Mouse (Mus musculus) neural tube, embryonic 11.5 days (tissue): ENCODE results near the gene Dcaf5. TPM values are rescaled to one million over a fixed set of nuclear protein-coding genes. Genes with fewer than 3 reads are reported as not detected.

ENCODE experiments used
- ATAC-seq: fragments of 200-750 bp; cut with Nextera tagmentation; 2 replicates; pipeline ENCODE4 v1.8.0; 2017; ENCODE audit warnings: moderate number of reproducible peaks, mild to moderate bottlenecking, moderate TSS enrichment, moderate library complexity; ENCODE audit not compliant: insufficient read depth, low FRiP score, low TSS enrichment
- DNase-seq: peaks from one replicate; pipeline ENCODE4 v3.0.0-alpha.2; 2015; ENCODE audit warnings: low spot score
- H3K27ac ChIP-seq: fragments of 300-500 bp; sonication (generic); 2 replicates; pipeline ENCODE4 v1.5.1; 2014; ENCODE audit warnings: low read depth, mild to moderate bottlenecking, low read length
- H3K27me3 ChIP-seq: fragments of 300-500 bp; sonication (generic); 2 replicates; pipeline ENCODE4 v1.6.1; 2014; ENCODE audit warnings: mild to moderate bottlenecking, low read length, mixed read lengths; ENCODE audit not compliant: control insufficient read depth, insufficient read depth
- H3K36me3 ChIP-seq: fragments of 300-500 bp; sonication (generic); 2 replicates; pipeline ENCODE4 v1.6.1; 2014; ENCODE audit warnings: mild to moderate bottlenecking, low read length, moderate library complexity, mixed read lengths; ENCODE audit not compliant: control insufficient read depth, insufficient read depth
- H3K4me1 ChIP-seq: fragments of 300-500 bp; sonication (generic); 2 replicates; pipeline ENCODE4 v1.6.1; 2014; ENCODE audit warnings: low read length, mixed read lengths; ENCODE audit not compliant: control insufficient read depth, insufficient read depth
- H3K4me2 ChIP-seq: fragments of 300-500 bp; sonication (generic); 2 replicates; pipeline ENCODE4 v1.6.1; 2014; ENCODE audit warnings: low read depth, mild to moderate bottlenecking, moderate library complexity
- H3K4me3 ChIP-seq: fragments of 300-500 bp; sonication (generic); 2 replicates; pipeline ENCODE4 v1.5.1; 2014; ENCODE audit warnings: low read depth, low read length
- H3K9ac ChIP-seq: fragments of 300-500 bp; sonication (generic); 2 replicates; pipeline ENCODE4 v1.6.1; 2014; ENCODE audit warnings: mild to moderate bottlenecking, low read length
- H3K9me3 ChIP-seq: fragments of 300-500 bp; sonication (generic); 2 replicates; pipeline ENCODE4 v1.6.1; 2016; ENCODE audit warnings: low read length; ENCODE audit not compliant: control insufficient read depth
- WGBS: fragments of 180-500 bp; shearing (Covaris S2); extraction: QIAGEN DNeasy Blood & Tissue Kit; methylation state at CpG from one replicate; pipeline ENCODE4 v1.1.7; 2014; 5-methylcytosine and 5-hydroxymethylcytosine counted together
- polyA plus RNA-seq: library from polyadenylated mRNA; unstranded; fragments of >200 nt; fragmentation: Nextera tagmentation; extraction: Ambion mirVana; gene quantifications from 2 replicates; pipeline ENCODE4 v1.2.1, GENCODE M21; 2014

Gene Dcaf5
- polyA plus RNA-seq, 1 experiment from 2014 or later = 14.2 TPM

DNA sequence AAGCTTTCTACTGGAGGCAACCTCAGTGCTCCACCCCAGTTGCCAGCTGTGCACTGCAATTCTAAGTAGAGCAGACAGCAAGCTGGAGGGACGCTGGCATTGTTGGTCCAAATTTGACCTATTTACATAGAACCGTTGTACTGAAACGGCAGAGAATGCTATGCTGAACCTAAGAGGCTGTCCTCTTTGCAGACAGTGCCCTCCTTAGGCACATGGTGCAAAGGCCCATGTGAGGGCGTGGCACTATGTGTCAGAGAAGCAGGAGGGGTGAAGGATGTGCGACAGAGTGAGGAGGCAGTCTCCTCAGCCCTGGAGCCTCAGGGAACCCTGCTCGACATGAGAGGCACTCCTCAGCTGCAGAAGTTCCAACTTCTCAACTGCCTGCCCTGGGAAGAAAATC is 40.0 kb downstream of the Dcaf5 start:
- DNase-seq (no peak), ATAC-seq (no peak)
- peaks cover 11% of the 10 kb centered on the region for H3K36me3 ChIP-seq
- WGBS = 65% methylated on average over 6 of the region's 6 CpGs
- H3K27ac ChIP-seq = no peak overlapping the region
- H3K9me3 ChIP-seq = no peaks in the 10 kb centered on the region
- H3K4me1 ChIP-seq = no peaks in the 10 kb centered on the region
- no peaks in the 10 kb centered on the region for H3K27me3 ChIP-seq
- H3K4me2 ChIP-seq = no peak overlapping the region
- no peak overlapping the region for H3K4me3 ChIP-seq
- H3K9ac ChIP-seq = no peak overlapping the region

- Histone ChIP-seq H3K4me2 (no peak overlapping the region), H3K36me3 (peaks cover 11% of the 10 kb centered on the region), H3K27me3 (no peaks in the 10 kb centered on the region), H3K27ac (no peak overlapping the region), H3K9ac (no peak overlapping the region), H3K4me1 (no peaks in the 10 kb centered on the region), H3K4me3 (no peak overlapping the region), H3K9me3 (no peaks in the 10 kb centered on the region)
- 95% methylated on average over 4 of the region's 4 CpGs for WGBS
- ATAC-seq (no peak), DNase-seq (no peak)
Measured at GRCm38 (mm10) chr12:80395270-80395669, 41.1 kb downstream of the Dcaf5 start.

- H3K27ac ChIP-seq = no peak overlapping the region
- H3K27me3 ChIP-seq = no peaks in the 10 kb centered on the region
- H3K36me3 ChIP-seq = peaks cover 11% of the 10 kb centered on the region
- no peak overlapping the region for H3K4me3 ChIP-seq
- H3K4me2 ChIP-seq = no peak overlapping the region
- H3K9me3 ChIP-seq = no peaks in the 10 kb centered on the region
- H3K4me1 ChIP-seq = no peaks in the 10 kb centered on the region
- 94% methylated on average over 2 of the region's 2 CpGs for WGBS
- no peak for DNase-seq
- ATAC-seq = no peak
- no peak overlapping the region for H3K9ac ChIP-seq
Measured at GRCm38 (mm10) chr12:80394045-80394444, 42.4 kb downstream of the Dcaf5 start.

DNA sequence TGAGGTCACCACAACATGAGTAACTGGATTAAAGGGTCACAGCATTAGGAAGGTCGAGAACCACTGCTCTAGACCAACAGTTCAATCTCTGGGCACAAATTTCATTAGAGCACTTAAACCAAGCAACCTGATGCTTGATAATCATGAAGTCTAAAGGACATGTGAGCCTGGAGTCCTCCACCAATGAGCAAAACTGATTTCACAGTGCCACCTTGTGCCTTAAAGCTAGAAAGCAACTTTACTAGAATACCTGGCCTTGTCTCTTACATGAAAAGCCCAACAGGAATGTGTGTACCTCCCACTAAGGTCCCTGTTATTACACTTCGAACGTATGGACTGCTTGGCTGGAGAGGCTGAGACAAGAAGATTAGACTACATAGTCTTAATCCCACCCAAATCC is 47.0 kb downstream of the Dcaf5 start:
- Histone ChIP-seq H3K27me3 (no peaks in the 10 kb centered on the region), H3K27ac (no peak overlapping the region), H3K4me3 (no peak overlapping the region), H3K4me1 (no peaks in the 10 kb centered on the region), H3K36me3 (no peaks in the 10 kb centered on the region), H3K9me3 (no peaks in the 10 kb centered on the region), H3K4me2 (no peak overlapping the region), H3K9ac (no peak overlapping the region)
- ATAC-seq (no peak), DNase-seq (no peak)
- 76% methylated on average over 3 of the region's 3 CpGs for WGBS

DNA sequence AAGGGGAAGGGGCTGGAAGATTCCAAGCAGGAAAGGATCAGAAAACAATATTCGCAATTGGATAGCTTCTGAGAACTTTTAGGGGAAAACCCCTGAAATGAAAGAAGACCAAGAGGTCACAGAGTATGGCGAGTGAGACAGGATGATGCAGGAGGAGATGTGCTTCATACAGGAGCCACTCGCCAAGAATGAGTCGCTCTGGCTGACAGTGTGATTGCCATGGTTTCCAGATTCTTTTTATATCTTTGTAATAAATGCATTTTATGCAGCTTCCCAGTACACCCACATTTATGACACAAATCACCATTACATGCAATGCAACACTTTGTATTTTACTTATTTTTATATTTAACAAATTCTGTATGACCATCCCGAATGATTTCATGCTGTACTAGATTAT is 49.1 kb downstream of the Dcaf5 start:
- 92% methylated on average over 5 of the region's 5 CpGs for WGBS
- ATAC-seq (no peak), DNase-seq (no peak)
- H3K4me2 ChIP-seq = no peak overlapping the region
- no peaks in the 10 kb centered on the region for H3K36me3 ChIP-seq
- no peaks in the 10 kb centered on the region for H3K4me1 ChIP-seq
- no peak overlapping the region for H3K9ac ChIP-seq
- no peak overlapping the region for H3K4me3 ChIP-seq
- H3K27me3 ChIP-seq = no peaks in the 10 kb centered on the region
- H3K9me3 ChIP-seq = no peaks in the 10 kb centered on the region
- no peak overlapping the region for H3K27ac ChIP-seq

DNA sequence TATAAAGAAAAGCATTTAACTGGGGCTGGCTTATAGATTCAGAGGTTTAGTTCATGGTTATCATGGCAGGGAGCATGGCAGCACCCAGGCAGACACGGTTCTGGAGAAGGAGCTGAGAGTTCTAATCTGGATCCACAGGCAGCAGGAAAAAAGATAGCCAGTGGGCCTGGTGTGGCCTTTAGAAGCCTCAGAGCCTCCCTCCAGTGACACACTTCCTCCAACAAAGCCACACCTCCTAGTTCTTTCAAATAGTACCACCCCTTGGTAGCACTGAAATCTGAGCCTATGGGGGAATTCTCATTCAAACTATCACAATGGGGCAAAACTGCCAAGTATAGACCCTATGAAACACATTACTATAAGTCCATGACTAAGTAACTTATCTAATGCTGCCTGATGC is 51.0 kb downstream of the Dcaf5 start:
- no peak overlapping the region for H3K27ac ChIP-seq
- no peak overlapping the region for H3K4me2 ChIP-seq
- ATAC-seq (no peak), DNase-seq (no peak)
- no peaks in the 10 kb centered on the region for H3K36me3 ChIP-seq
- no peaks in the 10 kb centered on the region for H3K9me3 ChIP-seq
- H3K4me1 ChIP-seq = no peaks in the 10 kb centered on the region
- no peak overlapping the region for H3K9ac ChIP-seq
- H3K27me3 ChIP-seq = no peaks in the 10 kb centered on the region
- H3K4me3 ChIP-seq = no peak overlapping the region
- WGBS = 80% methylated on average over 1 of the region's 1 CpGs

- Histone ChIP-seq H3K36me3 (no peaks in the 10 kb centered on the region), H3K27me3 (no peaks in the 10 kb centered on the region), H3K9ac (no peak overlapping the region), H3K4me3 (no peak overlapping the region), H3K27ac (no peak overlapping the region), H3K4me1 (no peaks in the 10 kb centered on the region), H3K9me3 (no peaks in the 10 kb centered on the region), H3K4me2 (no peak overlapping the region)
- no peak for ATAC-seq
- 91% methylated on average over 8 of the region's 8 CpGs for WGBS
- no peak for DNase-seq
Measured at GRCm38 (mm10) chr12:80383478-80383877, 52.9 kb downstream of the Dcaf5 start.

DNA sequence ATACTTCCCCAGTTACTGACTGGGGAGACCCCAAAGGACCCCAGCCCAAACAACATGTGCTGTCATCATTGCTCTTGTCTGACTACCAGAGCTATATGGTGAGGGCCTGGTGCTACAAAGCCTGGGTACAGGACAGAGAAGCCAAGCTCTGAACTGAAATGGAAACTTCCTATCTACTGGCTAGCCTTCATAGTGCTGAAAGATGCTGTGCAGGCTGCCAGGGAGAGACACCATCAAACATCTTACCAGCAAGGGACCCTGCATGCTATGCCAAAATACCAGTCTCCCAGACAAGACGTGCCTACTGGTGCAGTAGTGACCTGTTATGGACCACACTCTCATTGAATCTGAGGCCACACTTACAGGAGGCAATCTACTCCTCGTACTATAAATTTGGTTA is 53.6 kb downstream of the Dcaf5 start:
- DNase-seq (no peak), ATAC-seq (no peak)
- WGBS = 85% methylated on average over 2 of the region's 2 CpGs
- H3K4me1 ChIP-seq = no peaks in the 10 kb centered on the region
- no peak overlapping the region for H3K4me3 ChIP-seq
- no peaks in the 10 kb centered on the region for H3K9me3 ChIP-seq
- H3K27me3 ChIP-seq = no peaks in the 10 kb centered on the region
- no peaks in the 10 kb centered on the region for H3K36me3 ChIP-seq
- no peak overlapping the region for H3K9ac ChIP-seq
- H3K4me2 ChIP-seq = no peak overlapping the region
- no peak overlapping the region for H3K27ac ChIP-seq

- 89% methylated on average over 10 of the region's 10 CpGs for WGBS
Measured at GRCm38 (mm10) chr12:80379831-80380457, 56.5 kb downstream of the Dcaf5 start.

More at GRCm38 (mm10) chr12:80379831-80380457, 56.5 kb downstream of the Dcaf5 start:
- H3K36me3 ChIP-seq = peaks cover 5% of the 10 kb centered on the region; the same call in 1 of the 2 replicates
- peak; percentile 45 for DNase-seq
- no peaks in the 10 kb centered on the region for H3K9me3 ChIP-seq
- peak; percentile 35; the same call in 1 of the 2 replicates for ATAC-seq
- H3K9ac ChIP-seq = no peak overlapping the region
- no peaks in the 10 kb centered on the region for H3K27me3 ChIP-seq
- H3K4me2 ChIP-seq = no peak overlapping the region
- H3K4me1 ChIP-seq = no peaks in the 10 kb centered on the region
- H3K4me3 ChIP-seq = no peak overlapping the region
- no peak overlapping the region for H3K27ac ChIP-seq
